Mouse (Mus musculus) forebrain, embryonic 14.5 days (tissue): ENCODE measurements around the gene Ctsw. TPM values are rescaled to one million over a fixed set of nuclear protein-coding genes. Genes with fewer than 3 reads are reported as not detected.

Experiments
- ATAC-seq: fragments of 200-750 bp; cut with Nextera tagmentation; 2 replicates; pipeline ENCODE4 v1.8.0; 2017; ENCODE audit warnings: mild to moderate bottlenecking, moderate library complexity
- DNase-seq: peaks from one replicate; pipeline ENCODE4 v3.0.0-alpha.2; 2015; ENCODE audit warnings: low spot score
- H3K27ac ChIP-seq: fragments of 300-500 bp; sonication (generic); 2 replicates; pipeline ENCODE4 v1.5.1; 2014; ENCODE audit warnings: low read depth, mild to moderate bottlenecking, control low read depth, low read length, moderate library complexity
- H3K27me3 ChIP-seq: fragments of 300-500 bp; sonication (generic); replicated peaks from 2 replicates; pipeline ENCODE4 v1.6.1; 2014; ENCODE audit warnings: low read length, control low read depth, mixed read lengths; ENCODE audit not compliant: control insufficient read depth, insufficient read depth
- H3K36me3 ChIP-seq: fragments of 300-500 bp; sonication (generic); 2 replicates; pipeline ENCODE4 v1.6.1; 2014; ENCODE audit warnings: low read length, control low read depth; ENCODE audit not compliant: control insufficient read depth, insufficient read depth
- H3K4me1 ChIP-seq: fragments of 300-500 bp; sonication (generic); 2 replicates; pipeline ENCODE4 v1.6.1; 2014; ENCODE audit warnings: antibody characterized with exemption, low read length, control low read depth; ENCODE audit not compliant: control insufficient read depth, insufficient read depth
- H3K4me2 ChIP-seq: fragments of 300-500 bp; sonication (generic); 2 replicates; pipeline ENCODE4 v1.6.1; 2014; ENCODE audit warnings: mild to moderate bottlenecking, control low read depth, low read length
- H3K4me3 ChIP-seq: fragments of 300-500 bp; sonication (generic); 2 replicates; pipeline ENCODE4 v1.5.1; 2014; ENCODE audit warnings: low read depth, low read length, control low read depth
- H3K9ac ChIP-seq: fragments of 300-500 bp; sonication (generic); 2 replicates; pipeline ENCODE4 v1.6.1; 2014; ENCODE audit warnings: mild to moderate bottlenecking, low read length, control low read depth, moderate library complexity
- H3K9me3 ChIP-seq: fragments of 300-500 bp; sonication (generic); replicated peaks from 2 replicates; pipeline ENCODE4 v1.6.1; 2016; ENCODE audit warnings: low read length, control low read depth, mixed read lengths; ENCODE audit not compliant: control insufficient read depth
- WGBS: fragments of 180-500 bp; shearing (Covaris S2); extraction: QIAGEN DNeasy Blood & Tissue Kit; methylation state at CpG from one replicate; pipeline ENCODE4 v1.1.7; 2014; 5-methylcytosine and 5-hydroxymethylcytosine counted together
- polyA plus RNA-seq: library from polyadenylated mRNA; unstranded; fragments of >200 nt; fragmentation: Nextera tagmentation; extraction: Ambion mirVana; gene quantifications from 2 replicates; pipeline ENCODE4 v1.2.1, GENCODE M21; 2014

Gene Ctsw
- polyA plus RNA-seq, 1 experiment from 2014 or later, result 5.3 TPM

DNA sequence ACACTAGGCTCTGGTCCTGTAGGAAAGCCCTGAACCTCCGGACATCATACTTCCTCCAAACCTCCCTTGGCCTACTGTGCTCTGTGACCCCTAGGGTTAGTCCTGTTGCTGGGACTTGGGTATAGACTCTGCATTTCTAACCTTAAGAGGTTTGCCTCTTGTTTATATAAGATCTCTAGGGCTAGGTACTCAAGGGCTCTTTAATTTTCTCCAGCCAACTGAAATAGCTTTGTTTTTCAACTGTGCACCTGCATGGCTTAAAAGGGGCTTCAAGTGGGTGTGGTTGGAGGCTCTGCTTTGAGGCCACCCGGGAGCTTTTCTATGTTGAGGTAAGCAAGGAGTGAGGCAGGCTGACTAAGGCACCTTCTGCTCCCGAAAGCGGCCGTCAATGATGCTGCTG lies 16.2 kb upstream of the Ctsw start:
- H3K36me3 ChIP-seq, result peaks cover 64% of the 10 kb centered on the region
- H3K27ac ChIP-seq, result no peak overlapping the region
- no peak overlapping the region for H3K4me3 ChIP-seq
- DNase-seq (no peak), ATAC-seq (no peak)
- H3K27me3 ChIP-seq, result no peaks in the 10 kb centered on the region
- no peak overlapping the region for H3K4me2 ChIP-seq
- H3K9ac ChIP-seq, result no peak overlapping the region
- 90% methylated on average over 5 of the region's 5 CpGs for WGBS
- H3K4me1 ChIP-seq, result peaks cover 6% of the 10 kb centered on the region
- no peaks in the 10 kb centered on the region for H3K9me3 ChIP-seq

DNA sequence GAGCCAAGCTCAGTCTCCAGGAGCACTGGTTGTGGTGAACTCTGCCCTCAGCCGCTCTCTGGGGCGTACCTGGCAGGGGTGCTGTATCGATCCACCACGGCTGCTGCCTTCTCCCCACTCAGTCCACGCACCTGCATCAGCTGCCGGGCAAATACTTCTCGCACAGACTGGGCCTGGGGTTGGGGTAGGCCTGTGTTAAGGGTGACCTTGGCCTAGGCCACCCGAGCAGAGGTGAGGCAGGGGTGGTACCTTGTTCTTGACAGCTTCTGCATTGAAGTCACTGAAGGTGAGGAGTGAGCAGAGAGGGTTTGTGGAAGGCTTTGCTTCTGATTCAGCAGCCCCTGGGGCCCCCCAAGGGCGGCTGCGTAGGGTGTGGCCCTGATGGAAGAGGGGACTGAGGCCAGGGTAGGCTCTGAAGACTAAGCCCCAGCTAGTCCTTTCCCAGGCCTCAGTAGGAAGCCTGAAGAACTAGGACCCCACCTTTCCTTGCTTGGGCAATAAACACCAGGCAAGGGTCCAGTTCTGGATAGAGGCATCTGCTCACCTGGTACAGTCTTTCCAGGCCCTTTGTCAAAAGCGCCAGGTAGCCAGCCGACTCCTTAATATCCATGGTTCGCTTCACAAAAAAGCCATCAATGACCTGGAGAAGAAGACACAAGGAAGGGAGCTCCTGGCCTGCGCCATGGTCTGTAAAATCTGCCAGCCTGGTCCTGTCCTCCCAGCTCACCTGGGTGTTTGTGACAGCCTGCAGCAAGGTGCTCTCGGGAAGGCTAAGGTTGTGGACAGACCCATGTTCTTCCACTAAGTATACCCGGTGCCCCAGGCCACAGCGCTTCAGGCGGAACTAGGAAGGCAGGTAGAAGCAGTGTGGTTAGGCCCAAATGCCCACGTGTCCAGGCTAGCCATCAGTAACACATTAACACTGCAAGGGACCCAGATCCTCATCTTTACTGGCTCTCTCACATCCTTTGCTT lies 15.4 kb upstream of the Ctsw start:
- H3K36me3 ChIP-seq, result peaks cover 67% of the 10 kb centered on the region
- no peak overlapping the region for H3K4me3 ChIP-seq
- 94% methylated on average over 19 of the region's 19 CpGs for WGBS
- no peaks in the 10 kb centered on the region for H3K9me3 ChIP-seq
- no peak overlapping the region for H3K27ac ChIP-seq
- no peak for DNase-seq
- ATAC-seq, result no peak
- no peaks in the 10 kb centered on the region for H3K27me3 ChIP-seq
- peaks cover 5% of the 10 kb centered on the region for H3K4me1 ChIP-seq
- H3K4me2 ChIP-seq, result no peak overlapping the region
- no peak overlapping the region for H3K9ac ChIP-seq

DNA sequence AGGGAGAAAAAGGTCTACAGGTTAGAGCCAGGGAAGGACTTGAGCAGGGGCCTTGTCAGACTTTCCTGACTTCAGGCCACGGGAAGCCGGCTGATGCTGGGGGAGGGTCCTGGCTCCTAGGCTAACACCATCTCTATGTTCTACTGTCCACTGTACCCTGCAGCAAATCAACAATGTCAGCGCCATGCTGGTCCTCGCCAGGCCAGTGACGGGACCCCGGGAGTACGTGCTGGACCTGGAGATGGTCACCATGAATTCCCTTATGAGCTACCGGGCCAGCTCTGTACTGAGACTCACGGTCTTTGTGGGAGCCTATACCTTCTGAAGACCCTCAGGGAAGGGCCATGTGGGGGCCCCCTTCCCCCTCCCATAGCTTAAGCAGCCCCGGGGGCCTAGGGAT lies 13.1 kb upstream of the Ctsw start:
- 92% methylated on average over 10 of the region's 10 CpGs for WGBS
- no peak overlapping the region for H3K27ac ChIP-seq
- ATAC-seq (no peak), DNase-seq (no peak)
- peaks cover 69% of the 10 kb centered on the region for H3K36me3 ChIP-seq
- H3K27me3 ChIP-seq, result no peaks in the 10 kb centered on the region
- no peak overlapping the region for H3K9ac ChIP-seq
- no peaks in the 10 kb centered on the region for H3K4me1 ChIP-seq
- H3K4me3 ChIP-seq, result no peak overlapping the region
- H3K9me3 ChIP-seq, result no peaks in the 10 kb centered on the region
- H3K4me2 ChIP-seq, result no peak overlapping the region

GRCm38 (mm10) chr19:5480016-5480415 lies 11.7 kb upstream of the Ctsw start:
- Histone ChIP-seq H3K9me3 (no peaks in the 10 kb centered on the region), H3K4me3 (no peak overlapping the region), H3K36me3 (peaks cover 55% of the 10 kb centered on the region), H3K27ac (no peak overlapping the region), H3K9ac (no peak overlapping the region), H3K4me1 (peaks cover 1% of the 10 kb centered on the region; the same call in 1 of the 2 replicates), H3K4me2 (no peak overlapping the region), H3K27me3 (no peaks in the 10 kb centered on the region)
- no peak for ATAC-seq
- no peak for DNase-seq
- WGBS, result 90% methylated on average over 10 of the region's 10 CpGs

GRCm38 (mm10) chr19:5477668-5478300 lies 9.5 kb upstream of the Ctsw start:
- no peaks in the 10 kb centered on the region for H3K9me3 ChIP-seq
- no peak overlapping the region for H3K4me3 ChIP-seq
- no peak overlapping the region for H3K27ac ChIP-seq
- no peaks in the 10 kb centered on the region for H3K27me3 ChIP-seq
- DNase-seq (no peak), ATAC-seq (no peak)
- H3K36me3 ChIP-seq, result peaks cover 33% of the 10 kb centered on the region
- 90% methylated on average over 18 of the region's 18 CpGs for WGBS
- H3K4me2 ChIP-seq, result no peak overlapping the region
- no peak overlapping the region for H3K9ac ChIP-seq
- peaks cover 10% of the 10 kb centered on the region; the same call in 1 of the 2 replicates for H3K4me1 ChIP-seq

DNA sequence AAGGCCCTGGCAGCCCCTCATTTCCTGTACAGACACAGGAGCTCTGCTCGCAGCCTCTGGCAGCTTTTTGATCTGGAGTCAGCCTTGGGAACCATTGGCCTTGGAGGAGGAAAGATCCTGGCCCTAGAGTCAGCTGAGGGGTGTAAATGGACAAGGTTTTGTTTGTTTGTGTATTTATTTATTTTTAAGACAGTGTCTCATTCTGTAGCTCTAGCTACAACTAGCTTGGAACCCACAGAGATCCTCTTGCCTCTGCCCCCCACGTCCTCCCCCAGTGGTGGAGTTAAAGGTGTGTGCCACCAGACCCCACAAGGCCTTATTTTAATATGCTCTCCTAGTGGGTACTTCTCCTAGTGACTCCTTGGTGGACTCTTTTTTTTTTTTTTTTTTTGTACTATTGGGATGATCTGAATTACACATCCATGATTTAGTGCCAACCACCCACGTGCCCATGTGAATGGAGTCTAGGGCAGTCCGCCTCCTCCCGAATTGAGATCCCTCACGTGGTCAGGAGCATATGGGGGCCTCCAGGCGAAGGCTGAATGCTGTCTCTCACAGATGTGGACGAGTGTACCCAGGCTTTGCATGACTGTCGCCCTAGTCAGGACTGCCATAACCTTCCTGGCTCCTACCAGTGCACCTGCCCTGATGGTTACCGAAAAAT lies 8.8 kb upstream of the Ctsw start:
- Histone ChIP-seq H3K9ac (no peak overlapping the region), H3K27me3 (no peaks in the 10 kb centered on the region), H3K4me3 (no peak overlapping the region), H3K4me1 (peaks cover 10% of the 10 kb centered on the region; the same call in 1 of the 2 replicates), H3K36me3 (peaks cover 26% of the 10 kb centered on the region), H3K4me2 (no peak overlapping the region), H3K27ac (no peak overlapping the region), H3K9me3 (no peaks in the 10 kb centered on the region)
- ATAC-seq, result no peak
- WGBS, result 83% methylated on average over 10 of the region's 10 CpGs
- no peak for DNase-seq

GRCm38 (mm10) chr19:5475069-5475714 lies 6.9 kb upstream of the Ctsw start:
- DNase-seq, result no peak
- Histone ChIP-seq H3K36me3 (peaks cover 11% of the 10 kb centered on the region; the same call in 1 of the 2 replicates), H3K4me2 (peak overlapping the region; percentile 94), H3K4me3 (peak overlapping the region; percentile 55), H3K27ac (no peak overlapping the region; the same call in 1 of the 2 replicates), H3K27me3 (no peaks in the 10 kb centered on the region), H3K9me3 (no peaks in the 10 kb centered on the region), H3K9ac (peak overlapping the region; percentile 78), H3K4me1 (peaks cover 10% of the 10 kb centered on the region; the same call in 1 of the 2 replicates)
- 28% methylated on average over 13 of the region's 13 CpGs for WGBS
- ATAC-seq, result no peak

DNA sequence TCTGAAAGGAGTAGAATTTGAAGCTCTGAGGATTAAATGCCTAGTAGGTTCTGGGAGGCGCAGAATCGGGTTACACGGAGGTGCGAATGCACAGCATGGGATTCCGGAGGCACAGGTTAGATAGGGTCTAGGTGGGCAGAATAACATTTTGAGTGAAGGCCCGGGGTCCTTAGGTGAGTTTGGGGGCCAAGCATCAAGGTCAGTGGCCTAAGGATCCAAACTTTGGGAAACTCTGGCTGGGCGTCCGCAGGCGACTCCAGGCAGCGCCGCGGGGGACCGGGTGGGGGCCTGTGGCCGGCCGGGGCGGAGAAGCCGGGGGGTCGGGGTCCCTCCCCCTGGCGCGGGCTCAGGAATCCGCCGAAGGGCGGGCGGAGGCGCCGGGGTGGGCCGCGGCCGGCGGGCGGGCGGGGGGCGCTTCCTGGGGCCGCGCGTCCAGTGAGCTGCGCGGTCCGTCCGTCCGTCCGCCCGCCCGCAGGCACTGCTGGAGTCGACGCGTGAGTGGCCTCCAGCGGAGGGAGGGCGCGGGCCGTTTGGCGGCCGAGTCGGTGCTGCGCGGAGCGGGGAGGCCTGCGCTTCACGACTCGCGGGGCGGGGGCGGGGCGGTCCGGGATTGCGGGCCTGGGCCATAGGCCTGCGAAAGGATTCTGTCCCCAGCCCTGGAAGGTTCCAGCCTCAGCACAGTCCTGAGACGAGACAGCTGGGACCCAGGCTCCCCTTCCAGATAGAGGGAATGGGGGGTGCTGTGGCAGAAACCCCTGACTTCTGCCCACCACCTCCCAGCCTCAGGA lies 6.2 kb upstream of the Ctsw start:
- Histone ChIP-seq H3K9me3 (no peaks in the 10 kb centered on the region), H3K4me1 (peaks cover 10% of the 10 kb centered on the region; the same call in 1 of the 2 replicates), H3K9ac (peak overlapping the region; percentile 78), H3K4me2 (peak overlapping the region; percentile 94), H3K27me3 (no peaks in the 10 kb centered on the region), H3K36me3 (peaks cover 5% of the 10 kb centered on the region; the same call in 1 of the 2 replicates), H3K27ac (no peak overlapping the region; the same call in 1 of the 2 replicates), H3K4me3 (peak overlapping the region; percentile 55)
- under 1% methylated on average over 43 of the region's 68 CpGs for WGBS
- DNase-seq (peak; percentile 34), ATAC-seq (peak; percentile 66)
